Mouse (Mus musculus): ENCODE data around the gene Slc5a2.

Slc5a2 gene

DNA sequence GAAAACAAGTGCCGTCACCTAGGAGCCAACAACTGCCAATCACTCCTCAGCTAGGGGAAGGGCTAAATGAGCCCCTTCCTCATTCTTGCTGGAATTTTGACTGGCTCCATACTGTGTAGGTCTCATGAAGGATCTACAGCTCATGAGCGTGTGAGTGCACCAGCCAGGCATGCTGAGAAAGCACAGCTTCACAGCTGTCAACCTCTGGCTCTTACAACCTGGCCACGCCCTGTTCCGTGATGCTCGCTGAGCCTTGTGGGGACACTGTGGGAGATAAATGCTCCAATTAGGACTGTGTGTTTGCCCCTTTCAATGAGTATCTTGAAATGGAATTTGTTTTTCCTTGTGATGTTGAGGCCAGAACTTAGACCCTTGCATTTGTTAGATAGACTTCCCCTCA lies 15.5 kb upstream of the Slc5a2 start:
- DNase-seq (ENCODE audit: low read depth, low spot score): no peak

DNA sequence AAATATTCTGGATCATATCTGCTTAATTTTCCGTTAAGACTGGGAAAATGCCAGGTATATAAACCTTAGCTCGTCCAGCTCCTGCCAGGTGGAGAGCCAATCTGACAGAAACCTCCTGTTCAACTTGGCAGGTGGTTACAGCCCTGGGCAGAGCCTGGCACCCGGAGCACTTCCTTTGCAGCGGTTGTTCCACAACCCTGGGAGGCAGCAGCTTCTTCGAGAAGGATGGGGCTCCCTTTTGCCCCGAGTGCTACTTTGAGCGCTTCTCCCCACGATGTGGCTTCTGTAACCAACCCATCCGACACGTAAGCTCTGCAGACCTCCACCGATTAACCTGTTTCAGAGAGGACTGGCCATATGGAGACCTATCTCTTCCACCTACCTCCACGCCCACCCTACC lies 13.5 kb upstream of the Slc5a2 start:
- no peak for DNase-seq (ENCODE audit: low read depth, low spot score)

DNA sequence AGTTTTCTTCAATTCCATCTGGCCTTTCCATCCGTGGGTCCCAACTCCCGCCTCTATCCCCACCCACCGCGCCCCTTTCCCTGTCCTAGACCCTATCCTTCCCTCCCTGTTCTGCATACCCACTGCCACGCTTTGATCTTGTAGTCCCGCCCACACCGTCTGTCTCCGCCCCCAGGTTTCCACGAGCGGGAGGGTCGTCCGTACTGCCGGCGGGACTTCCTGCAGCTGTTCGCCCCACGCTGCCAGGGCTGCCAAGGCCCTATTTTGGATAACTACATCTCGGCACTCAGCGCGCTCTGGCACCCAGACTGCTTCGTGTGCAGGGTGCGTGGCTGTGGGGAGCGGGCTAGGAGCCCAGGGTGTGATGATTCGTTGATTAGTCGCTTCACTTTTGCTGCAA lies 12.8 kb upstream of the Slc5a2 start:
- peak; percentile 32 for DNase-seq (ENCODE audit: low read depth, low spot score)

DNA sequence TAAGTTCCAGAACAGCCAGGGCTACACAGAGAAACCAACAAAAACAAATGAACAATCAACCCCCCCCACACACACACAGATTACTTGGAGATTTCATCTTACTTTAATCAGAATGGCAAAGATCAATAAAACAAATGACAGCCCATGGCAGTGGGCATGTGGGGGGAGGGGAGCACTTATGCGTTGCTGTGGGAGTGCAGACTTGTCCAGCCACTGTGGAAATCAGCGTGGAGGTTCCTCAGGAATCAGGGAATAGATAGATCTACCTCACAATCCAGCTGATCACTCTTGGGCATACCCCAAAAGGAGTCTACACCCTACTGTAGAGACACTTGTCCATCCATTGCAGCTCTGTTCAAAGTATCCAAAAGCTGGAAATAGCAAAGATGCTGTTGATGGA lies 10.5 kb upstream of the Slc5a2 start:
- no peak for DNase-seq (ENCODE audit: low read depth, low spot score)

DNA sequence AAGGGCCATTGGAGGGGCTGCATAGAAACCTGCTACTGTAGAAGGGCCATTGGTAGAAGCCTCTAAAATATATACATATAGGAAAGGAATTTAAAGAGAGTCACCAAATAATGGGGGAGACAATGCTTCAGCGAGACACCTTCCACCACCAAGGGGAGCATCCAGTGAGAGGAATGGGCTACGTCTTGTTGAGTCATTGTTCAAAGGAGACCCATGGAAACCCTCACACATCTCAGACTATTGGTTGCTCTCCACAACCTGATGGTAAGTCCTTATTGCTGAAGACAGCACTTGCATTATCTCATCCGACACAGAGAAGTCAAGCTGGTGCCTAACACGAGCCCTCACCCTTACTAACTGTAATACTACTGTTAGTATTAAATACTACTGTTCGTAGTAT lies 9.7 kb upstream of the Slc5a2 start:
- no peak for DNase-seq (ENCODE audit: low read depth, low spot score)

DNA sequence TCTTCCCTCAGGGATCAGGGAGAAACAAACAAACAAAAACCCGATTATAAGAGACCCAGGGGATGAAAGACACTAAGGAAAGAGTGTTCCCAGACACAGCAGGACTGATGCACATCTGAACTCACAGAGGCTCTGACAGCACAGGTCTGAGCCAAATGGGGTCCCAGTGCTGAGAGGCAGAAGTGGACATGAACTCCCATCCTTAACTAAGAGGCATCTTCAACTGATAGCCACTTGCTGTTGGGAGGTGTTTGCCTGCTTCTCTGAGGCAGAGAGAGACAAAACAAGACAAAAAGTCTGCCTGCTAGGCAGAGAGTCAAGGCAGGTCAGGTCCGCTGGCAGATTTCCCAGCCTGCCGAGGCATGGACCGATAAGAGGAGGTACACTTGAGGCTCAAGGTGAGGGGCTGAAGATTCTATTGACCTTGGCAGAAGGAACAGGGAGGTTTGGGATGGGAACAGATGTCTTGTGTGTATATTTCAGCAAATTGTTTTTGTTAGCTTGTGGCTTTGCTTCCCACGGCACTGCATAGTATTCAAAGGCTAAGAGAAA lies 8.6 kb upstream of the Slc5a2 start:
- DNase-seq (ENCODE audit: low read depth, low spot score): no peak

DNA sequence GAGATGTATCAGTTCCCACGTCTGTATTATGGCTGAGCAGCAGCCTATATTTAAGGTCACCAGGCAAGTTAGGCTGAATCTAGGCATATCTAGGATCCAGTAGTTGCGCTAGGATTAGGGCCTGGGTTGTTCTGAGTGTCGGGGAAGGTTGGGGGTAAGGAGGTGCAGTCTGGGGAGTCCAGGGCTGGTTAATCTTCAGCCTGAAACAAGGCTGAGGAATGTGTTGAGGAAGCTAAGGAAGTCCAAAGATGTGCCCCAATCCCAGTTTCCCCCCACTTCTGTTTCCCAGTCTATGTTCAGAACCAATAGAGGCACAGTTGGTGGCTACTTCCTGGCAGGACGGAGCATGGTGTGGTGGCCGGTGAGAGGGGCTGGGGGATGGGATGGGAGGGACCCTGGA lies 599 bp downstream of the Slc5a2 start:
- no peak for DNase-seq (ENCODE audit: low read depth, low spot score)

DNA sequence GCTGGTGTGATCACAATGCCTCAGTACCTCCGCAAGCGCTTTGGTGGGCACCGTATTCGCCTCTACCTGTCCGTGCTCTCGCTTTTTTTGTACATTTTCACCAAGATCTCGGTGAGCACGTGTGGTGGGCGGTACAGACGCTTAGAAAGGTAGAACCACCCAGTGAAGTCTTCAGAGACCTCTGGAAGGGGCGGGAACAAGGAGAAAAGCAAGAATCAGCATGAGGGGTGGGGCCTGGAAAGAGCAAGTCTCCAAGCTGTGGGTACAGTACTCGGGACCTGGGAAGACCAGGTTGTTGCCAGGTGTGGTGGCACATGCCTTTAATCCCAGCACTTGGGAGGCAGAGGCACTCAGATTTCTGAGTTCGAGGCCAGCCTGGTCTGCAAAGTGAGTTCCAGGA lies 1.9 kb downstream of the Slc5a2 start:
- DNase-seq (ENCODE audit: low read depth, low spot score): no peak

DNA sequence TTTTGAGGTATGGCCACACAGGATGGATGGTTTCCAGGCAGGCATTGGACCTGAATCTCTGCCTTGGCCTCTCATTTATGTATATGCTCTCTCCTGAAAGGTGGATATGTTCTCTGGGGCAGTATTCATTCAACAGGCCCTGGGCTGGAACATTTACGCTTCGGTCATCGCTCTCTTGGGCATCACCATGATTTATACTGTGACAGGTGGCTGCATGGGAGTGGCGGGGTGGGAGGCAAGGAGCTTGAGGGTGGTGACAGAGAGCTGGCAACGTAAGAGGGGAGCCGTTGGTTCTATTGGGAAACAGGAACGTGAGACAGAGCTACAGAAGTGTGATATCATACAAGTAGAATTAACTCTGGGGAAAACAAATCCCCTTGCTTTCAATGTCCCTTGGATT lies 2.4 kb downstream of the Slc5a2 start:
- DNase-seq (ENCODE audit: low read depth, low spot score): no peak

DNA sequence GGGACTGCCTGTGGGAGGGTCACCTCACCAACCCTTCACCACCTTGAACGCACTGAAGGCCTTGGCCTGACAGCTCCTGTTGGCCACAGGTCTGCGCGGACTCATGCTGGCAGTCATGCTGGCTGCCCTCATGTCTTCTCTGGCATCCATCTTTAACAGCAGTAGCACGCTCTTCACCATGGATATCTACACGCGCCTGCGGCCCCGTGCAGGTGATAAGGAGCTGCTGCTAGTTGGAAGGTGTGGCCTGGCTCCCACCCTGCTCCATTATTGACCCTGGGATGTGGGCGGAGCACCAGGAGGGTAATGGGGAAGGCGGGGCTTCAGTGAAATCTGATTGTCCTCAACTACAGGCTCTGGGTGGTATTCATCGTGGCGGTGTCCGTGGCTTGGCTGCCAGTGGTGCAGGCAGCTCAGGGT lies 5.0 kb downstream of the Slc5a2 start:
- DNase-seq (ENCODE audit: low read depth, low spot score): no peak

DNA sequence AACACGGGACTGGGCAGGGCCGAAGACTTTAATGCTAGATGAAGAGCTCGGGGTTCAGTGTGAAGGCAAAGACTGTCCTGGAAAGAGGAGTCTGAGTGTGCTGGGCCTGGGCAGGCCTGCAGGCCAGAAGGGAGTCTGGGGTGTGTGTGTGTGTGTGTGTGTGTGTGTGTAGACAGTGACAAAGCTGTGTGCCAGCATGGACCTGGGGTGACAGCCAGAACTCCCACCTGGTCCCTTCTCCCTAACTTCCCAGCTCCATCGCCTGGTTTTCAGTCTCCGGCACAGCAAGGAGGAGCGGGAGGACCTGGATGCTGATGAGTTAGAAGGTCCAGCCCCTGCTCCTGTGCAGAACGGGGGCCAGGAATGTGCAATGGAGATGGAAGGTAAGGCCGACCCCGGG lies 6.0 kb downstream of the Slc5a2 start:
- no peak for DNase-seq (ENCODE audit: low read depth, low spot score)

DNA sequence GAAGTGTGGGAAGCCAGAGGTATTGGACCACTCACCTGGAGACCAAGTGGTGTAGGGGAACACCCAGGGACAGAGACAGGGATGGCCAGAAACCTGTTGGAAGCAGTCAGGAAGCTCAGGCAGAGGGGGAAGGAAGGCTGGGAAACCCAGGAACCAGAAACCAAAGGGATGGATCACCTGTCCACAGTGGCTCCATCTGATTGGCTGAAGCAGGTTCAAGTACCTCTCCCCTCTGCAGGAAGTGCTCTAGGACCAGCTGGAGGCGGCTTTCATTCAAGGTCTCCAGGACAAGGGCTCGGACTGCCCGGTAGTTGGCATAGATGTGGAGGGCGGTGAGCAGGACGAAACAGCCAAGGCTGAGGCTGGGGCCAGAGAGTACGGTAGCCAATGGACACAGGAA lies 10.6 kb downstream of the Slc5a2 start:
- DNase-seq (ENCODE audit: low read depth, low spot score): no peak

DNA sequence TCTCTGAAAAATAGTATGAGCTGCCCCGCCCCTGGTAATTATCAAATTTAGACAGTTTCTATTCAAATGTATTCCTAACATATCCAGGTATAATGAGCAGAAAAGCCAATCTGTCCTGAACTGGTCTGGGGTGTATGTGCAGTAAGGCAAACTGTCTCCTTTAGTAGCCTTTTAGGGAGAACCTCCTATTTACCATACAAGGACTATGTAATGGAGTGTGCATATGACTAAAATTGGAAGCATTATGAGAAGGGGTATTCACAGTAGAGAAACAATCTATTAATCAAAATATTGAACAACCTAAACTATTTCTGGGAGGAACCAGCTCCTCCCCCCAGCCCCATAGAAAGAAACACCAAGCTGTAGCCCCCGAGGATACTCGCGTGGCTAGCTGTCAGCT lies 14.3 kb downstream of the Slc5a2 start:
- no peak for DNase-seq (ENCODE audit: low read depth, low spot score)

DNA sequence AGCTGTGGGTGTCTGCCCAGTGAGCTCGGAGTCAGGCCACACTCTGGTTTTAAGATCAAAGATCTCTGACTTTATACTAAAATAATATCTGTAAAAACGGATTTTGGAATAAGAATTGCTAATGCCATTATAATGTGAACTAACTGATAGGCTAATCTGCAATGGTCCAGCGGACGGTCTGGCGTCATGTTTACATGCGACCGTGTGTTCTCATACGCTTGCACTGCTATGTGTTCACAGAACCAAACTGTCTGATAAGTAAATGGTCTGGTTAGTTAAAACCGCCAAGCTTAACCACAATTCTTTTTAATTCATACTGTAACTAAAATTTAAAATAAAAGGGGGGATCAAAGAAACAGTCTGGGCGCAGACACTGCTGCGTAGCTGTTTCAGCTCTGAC lies 16.3 kb downstream of the Slc5a2 start:
- no peak for DNase-seq (ENCODE audit: low read depth, low spot score)

DNA sequence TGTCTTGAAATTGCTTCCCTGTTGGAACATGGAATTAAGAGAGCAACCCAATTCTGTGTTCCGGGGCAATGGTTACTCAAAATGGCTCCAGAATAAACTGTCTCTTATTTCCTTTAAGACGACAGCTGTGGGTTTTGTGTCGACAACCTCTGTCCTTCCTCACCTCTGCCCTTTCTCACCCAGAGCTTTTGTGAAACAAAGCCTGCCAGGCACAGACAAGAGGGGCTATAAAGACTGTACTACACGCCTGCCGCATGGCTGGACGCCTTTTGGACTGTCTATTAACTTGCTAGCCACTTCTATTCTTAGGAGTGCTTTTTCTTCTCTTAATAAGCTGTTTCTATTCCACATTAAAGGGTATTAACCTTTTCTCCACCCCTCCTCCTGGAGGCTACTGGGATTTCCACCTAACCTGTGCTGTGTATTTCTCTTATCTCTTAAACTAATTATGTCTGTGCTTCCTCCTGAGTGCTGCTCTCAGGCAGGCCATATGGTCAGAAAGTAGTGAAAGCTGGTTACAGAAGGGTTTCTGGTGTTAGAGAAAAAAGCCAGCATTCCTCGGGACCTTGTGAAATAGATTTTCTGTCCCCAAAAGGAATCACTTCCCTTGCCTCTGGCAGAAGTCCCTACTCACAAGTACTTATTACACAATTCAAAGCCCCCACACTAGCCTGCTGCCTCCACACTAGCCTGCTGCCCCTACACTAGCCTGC lies 17.2 kb downstream of the Slc5a2 start:
- no peak for DNase-seq (ENCODE audit: low read depth, low spot score)

DNA sequence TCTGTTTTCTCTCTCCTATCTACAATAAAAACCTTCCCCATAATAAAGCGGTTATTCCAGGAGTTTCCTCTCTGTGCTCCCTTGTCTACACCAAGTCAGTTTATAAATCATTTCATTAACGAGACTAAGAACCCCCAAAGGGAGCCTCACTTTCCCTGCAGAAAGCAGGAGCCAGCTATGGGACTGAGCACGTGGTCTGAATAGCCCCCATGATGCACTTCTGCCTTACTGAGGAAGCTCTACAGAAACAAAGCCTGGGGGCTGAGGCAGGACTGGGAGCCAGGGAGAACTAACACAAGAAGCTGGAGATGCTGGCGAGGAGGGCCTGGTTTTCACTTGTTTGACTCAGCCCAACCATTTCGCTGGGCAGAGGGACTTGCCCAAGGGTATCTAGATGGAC lies 18.6 kb downstream of the Slc5a2 start:
- DNase-seq (ENCODE audit: low read depth, low spot score): no peak

DNA sequence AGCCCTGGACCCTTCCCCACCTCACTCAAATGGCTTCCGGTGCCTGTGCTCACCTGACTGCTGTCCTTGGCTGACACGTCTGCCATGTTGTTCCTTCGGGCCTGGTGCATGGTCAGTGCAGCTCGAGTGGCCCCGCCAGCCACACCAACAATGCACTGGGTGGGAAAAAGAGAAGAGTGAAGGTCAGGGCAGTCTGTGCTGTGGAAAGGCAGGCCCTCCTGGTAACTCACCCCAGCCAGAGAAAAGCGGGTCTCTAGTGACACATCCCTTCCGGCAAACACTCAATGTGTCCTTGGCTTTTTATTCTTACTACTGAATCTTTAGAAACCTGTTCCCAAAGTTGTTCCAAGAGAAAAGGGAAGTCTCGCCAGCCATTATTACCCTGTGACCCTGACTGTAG lies 19.6 kb downstream of the Slc5a2 start:
- no peak for DNase-seq (ENCODE audit: low read depth, low spot score)

DNA sequence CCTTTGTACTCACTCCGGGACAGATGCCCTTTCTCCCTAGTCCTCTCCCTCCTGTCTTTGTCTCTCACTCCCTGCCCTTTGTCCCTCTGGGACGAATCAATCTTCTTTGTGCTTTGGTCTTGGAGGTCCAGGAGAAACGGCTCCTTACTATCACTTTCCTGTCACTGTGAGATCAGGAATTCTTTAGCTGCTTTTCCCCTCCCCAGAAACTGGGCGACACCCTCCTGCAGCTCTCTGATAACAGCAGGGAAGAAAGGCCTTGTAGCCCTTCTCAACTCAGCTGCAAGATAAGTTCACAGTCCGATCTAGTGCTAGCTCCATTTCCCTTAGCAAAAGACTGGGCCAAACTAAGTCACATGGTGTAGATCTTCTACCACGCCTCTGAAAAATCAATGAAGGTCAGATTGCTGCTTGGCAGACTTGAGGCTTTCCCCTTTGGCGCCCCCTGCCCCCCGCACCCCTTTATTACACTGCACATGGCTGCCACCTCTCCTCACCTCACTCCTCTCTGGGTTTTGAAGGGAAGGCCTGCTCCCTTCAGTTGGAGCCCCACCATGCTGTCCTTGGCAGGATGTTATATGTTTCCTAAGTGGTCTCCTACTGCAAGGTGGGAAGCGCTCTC lies 23.6 kb downstream of the Slc5a2 start:
- no peak for DNase-seq (ENCODE audit: low read depth, low spot score)

DNA sequence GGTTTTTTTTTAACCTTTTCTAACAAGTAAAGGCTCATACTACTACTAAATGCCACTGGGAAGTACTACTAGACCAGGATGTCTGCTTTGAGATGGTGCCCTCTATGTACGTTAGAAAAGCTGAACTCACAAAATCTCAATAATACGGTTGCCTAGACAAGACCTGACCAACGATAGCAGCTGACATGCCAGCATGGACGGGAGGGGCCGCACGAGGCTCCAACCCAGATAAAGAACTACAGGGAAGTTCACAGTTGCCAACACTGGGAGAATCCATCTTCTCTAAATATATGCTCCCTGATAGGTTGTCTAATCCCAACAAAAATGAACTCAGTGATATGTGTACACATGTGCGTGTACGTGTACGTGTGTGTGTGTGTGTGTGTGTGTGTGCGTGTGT lies 29.3 kb downstream of the Slc5a2 start:
- DNase-seq (ENCODE audit: low read depth, low spot score): no peak

DNA sequence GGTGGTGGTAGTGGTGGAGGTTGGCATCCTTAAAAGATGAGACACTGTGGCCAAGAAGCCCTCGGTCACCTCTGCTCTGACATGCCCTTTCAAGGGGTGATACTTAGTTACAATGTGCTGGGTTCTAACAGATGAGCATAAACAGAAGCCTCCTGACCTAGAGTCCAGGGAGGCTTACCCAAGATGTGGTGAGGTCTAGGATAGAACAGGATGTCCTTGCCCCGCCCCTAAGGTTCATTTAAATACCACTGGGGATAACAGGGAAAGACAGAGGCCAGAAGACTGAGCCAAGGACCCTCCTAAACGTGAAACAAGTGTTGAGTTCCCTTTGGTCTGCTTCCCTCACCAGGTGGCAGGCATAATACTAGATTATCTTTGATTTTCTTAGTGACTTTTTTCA lies 31.1 kb downstream of the Slc5a2 start:
- DNase-seq (ENCODE audit: low read depth, low spot score): no peak

DNA sequence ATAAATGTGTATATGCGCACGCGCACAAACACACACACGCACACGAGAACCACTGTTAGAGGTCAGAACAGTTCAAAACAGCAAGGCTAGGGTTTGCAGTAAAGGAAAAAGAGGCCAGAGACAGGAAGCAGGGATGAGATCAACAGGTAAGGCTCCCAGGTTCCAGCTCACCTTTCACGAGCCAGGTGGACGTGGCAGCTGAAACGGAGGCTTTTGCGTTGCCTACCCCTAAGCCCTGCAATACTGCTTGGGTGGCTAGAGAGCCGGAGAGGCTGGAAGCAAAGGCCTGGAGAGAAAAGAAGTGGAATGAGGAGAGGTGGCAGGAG lies 31.8 kb downstream of the Slc5a2 start:
- no peak for DNase-seq (ENCODE audit: low read depth, low spot score)

DNA sequence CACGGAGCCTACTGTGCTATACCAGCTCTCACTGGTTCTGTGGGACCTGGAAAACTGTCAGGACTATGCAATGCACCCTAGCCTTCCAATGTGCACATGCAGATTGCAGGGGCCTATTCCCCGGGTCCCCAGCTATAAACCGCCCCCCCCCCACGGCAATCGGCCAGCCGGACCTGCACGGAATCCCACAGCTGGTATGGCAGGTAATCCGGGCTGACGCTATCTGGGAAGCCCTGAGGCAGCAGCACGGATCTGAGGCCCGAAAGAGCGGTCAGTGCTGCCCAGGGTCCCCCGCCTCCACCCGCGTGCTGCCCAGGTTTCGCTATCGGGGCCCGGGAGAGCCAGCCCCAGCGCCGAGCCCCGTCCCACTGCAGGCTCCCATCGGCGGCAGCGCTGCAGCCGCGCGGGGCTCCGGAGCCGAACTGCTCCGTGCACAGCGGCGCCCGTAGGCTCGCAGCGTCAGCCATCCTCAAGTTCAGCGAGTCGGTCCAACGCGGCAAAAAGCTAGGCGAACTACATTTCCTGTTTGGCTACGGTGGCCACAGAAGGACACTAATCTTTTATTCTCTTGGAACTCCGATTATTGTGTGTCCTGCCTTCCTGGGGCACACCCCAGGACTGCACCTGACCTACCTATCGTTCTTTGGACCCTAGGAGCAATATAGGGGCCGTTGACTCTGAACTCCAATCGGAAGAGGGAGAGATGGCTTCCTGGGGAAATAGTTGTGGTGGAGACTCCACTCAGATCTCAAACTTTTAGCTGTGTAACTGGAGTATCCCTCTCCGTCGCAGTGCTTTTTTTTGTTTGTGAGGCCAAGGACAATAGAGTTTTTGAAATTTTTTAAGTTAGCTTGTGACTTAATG lies 32.4 kb downstream of the Slc5a2 start, which contains the start of gene BC017158:
BC017158 (minus strand) TSS at position 554 of the 864 bp plus-strand sequence.
- DNase-seq (ENCODE audit: low read depth, low spot score): no peak
